Comparison of ENCODE assay signal across 17 mouse cellular contexts in the genomic region with DNA sequence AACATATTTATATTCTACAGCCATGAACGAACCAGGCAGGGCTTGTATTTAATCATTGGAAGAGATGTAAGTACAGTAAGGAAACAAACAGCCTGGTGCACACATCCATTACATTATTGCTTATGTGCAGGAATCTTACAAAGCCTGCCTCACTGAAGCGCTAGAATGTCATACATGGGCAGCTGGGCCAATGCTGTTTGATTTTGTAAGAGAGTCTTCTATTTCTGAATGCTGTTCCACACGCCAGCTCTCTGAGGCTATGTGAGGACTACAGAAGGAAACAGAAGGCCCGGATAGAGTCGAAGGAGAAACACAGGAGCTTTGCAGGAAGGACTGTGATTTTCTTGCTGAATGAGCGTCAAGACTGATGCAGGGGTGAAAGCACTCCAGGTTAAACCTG.
A peak's percentile ranks its signal among the peaks of the same experiment; 100 is the strongest.
DNase-seq lines count a peak whose midpoint lies in the region; ATAC-seq lines count a peak whose summit lies in the region.
"Had no signal": no experiment of that assay in that cellular context is flagged by ENCODE, and none has a peak within 500 bp of the region (broad histone marks: within the 10 kb centered on the region; RNA-seq: fewer than 3 reads in every experiment).

No protein-coding gene starts in this region.

- peak; percentile 54 for DNase-seq in Muller cell, postnatal 12 days (ENCODE audit: inconsistent ontology term)
- DNase-seq in layer of hippocampus, adult 8-10 months (ENCODE audit: low spot score in 2 of 2), result peak; percentile 41 to 58
- DNase-seq in right cerebral cortex, adult 18-20 months, result peak; percentile 70
- no peak for DNase-seq in kidney, adult 8-10 months
- DNase-seq in heart, adult 8-10 months (ENCODE audit: low spot score), result no peak
- no peak for DNase-seq in kidney, postnatal 4 days
- DNase-seq: cerebellum, postnatal 10 days; kidney, adult 18-20 months; lung, embryonic 14.5 days; thymus, postnatal 14 days had no signal

- no peaks in the 10 kb centered on the region for H3K36me3 ChIP-seq in forebrain, embryonic 15.5 days
- no peaks in the 10 kb centered on the region for H3K36me3 ChIP-seq in forebrain, embryonic 12.5 days (replicated peaks)

- H3K27ac ChIP-seq in forebrain, embryonic 15.5 days (replicated peaks), result peak overlapping the region; percentile 25; the same call in 1 of the 2 replicates
- no peak overlapping the region for H3K27ac ChIP-seq in forebrain, embryonic 12.5 days
- H3K27ac ChIP-seq: heart, embryonic 10.5 days; limb, embryonic 15.5 days had no signal

- H3K4me2 ChIP-seq in forebrain, embryonic 15.5 days (replicated peaks), result no peak overlapping the region
- H3K4me2 ChIP-seq in forebrain, embryonic 12.5 days, result no peak overlapping the region
- H3K4me2 ChIP-seq: limb, embryonic 15.5 days; lung, embryonic 14.5 days had no signal

- H3K4me1 ChIP-seq in forebrain, embryonic 15.5 days, result peaks cover 47% of the 10 kb centered on the region
- H3K4me1 ChIP-seq in forebrain, embryonic 12.5 days, result peaks cover 48% of the 10 kb centered on the region

- H3K27me3 ChIP-seq in forebrain, embryonic 15.5 days, result no peaks in the 10 kb centered on the region
- no peaks in the 10 kb centered on the region for H3K27me3 ChIP-seq in forebrain, embryonic 12.5 days
- H3K27me3 ChIP-seq: limb, embryonic 15.5 days; megakaryocyte, embryonic 14.5 days; Patski had no signal

- WGBS in forebrain, embryonic 15.5 days, result 73% methylated on average over 6 of the region's 6 CpGs
- WGBS in forebrain, embryonic 12.5 days, result 80% methylated on average over 6 of the region's 6 CpGs

- no peak for ATAC-seq in forebrain, embryonic 15.5 days (replicated peaks)
- no peak for ATAC-seq in forebrain, embryonic 12.5 days (ENCODE audit: low FRiP score)
- ATAC-seq: Patski had no signal

- no peak overlapping the region for H3K9ac ChIP-seq in forebrain, embryonic 15.5 days (replicated peaks)
- H3K9ac ChIP-seq in forebrain, embryonic 12.5 days, result no peak overlapping the region
- H3K9ac ChIP-seq: limb, embryonic 15.5 days; lung, embryonic 14.5 days had no signal

- H3K9me3 ChIP-seq in forebrain, embryonic 15.5 days, result no peaks in the 10 kb centered on the region
- no peaks in the 10 kb centered on the region for H3K9me3 ChIP-seq in forebrain, embryonic 12.5 days
- H3K9me3 ChIP-seq: heart, embryonic 10.5 days; limb, embryonic 15.5 days; megakaryocyte, embryonic 14.5 days had no signal

- no peak overlapping the region for H3K4me3 ChIP-seq in forebrain, embryonic 15.5 days
- H3K4me3 ChIP-seq in forebrain, embryonic 12.5 days (replicated peaks), result no peak overlapping the region
- H3K4me3 ChIP-seq: erythroblast, embryonic 14.5 days; heart, embryonic 10.5 days; limb, embryonic 15.5 days; megakaryocyte, embryonic 14.5 days had no signal

Comparison
In these comparisons a context has a peak if more than half of its experiments do, and no peak if none do; other contexts are left out.
1. DNase-seq: peak in Muller cell, postnatal 12 days (single experiment), layer of hippocampus, adult 8-10 months (2 of 2) and right cerebral cortex, adult 18-20 months (single experiment); none in kidney, adult 8-10 months (0 of 2), heart, adult 8-10 months (single experiment) and kidney, postnatal 4 days (0 of 2).